In genomic region chr11:120948328-120948727, GRCm38 (mm10) we compare ENCODE assay signal across 8 mouse cellular contexts. TPM values are rescaled to one million over a fixed set of nuclear protein-coding genes. Genes with fewer than 3 reads are reported as not detected.
DNase-seq lines count a peak whose midpoint lies in the region; ATAC-seq lines count a peak whose summit lies in the region.

TSS of gene Slc16a3 (plus strand) at chr11:120948480.

- H3K36me3 ChIP-seq in lung, embryonic 15.5 days, result no peaks in the 10 kb centered on the region
- no peaks in the 10 kb centered on the region for H3K36me3 ChIP-seq in embryonic facial prominence, embryonic 15.5 days
- H3K36me3 ChIP-seq in midbrain, embryonic 11.5 days (ENCODE audit: control insufficient read depth, insufficient read depth, low read length), result no peaks in the 10 kb centered on the region

- H3K9me3 ChIP-seq in lung, embryonic 15.5 days, result no peaks in the 10 kb centered on the region
- H3K9me3 ChIP-seq in embryonic facial prominence, embryonic 15.5 days (replicated peaks), result no peaks in the 10 kb centered on the region
- no peaks in the 10 kb centered on the region for H3K9me3 ChIP-seq in midbrain, embryonic 11.5 days (ENCODE audit: control insufficient read depth, low read length)

- no peak for ATAC-seq in lung, embryonic 15.5 days (ENCODE audit: borderline replicate concordance, extremely low read depth, low FRiP score, low TSS enrichment)
- ATAC-seq in embryonic facial prominence, embryonic 15.5 days (ENCODE audit: insufficient number of reproducible peaks, low FRiP score, low TSS enrichment, low read depth), result no peak
- no peak for ATAC-seq in midbrain, embryonic 11.5 days (ENCODE audit: low FRiP score)

- peak within 1 kb of the TSS; percentile 54 for H3K4me3 ChIP-seq in lung, embryonic 15.5 days
- H3K4me3 ChIP-seq in embryonic facial prominence, embryonic 15.5 days (replicated peaks), result peak within 1 kb of the TSS; percentile 58
- H3K4me3 ChIP-seq in midbrain, embryonic 11.5 days (ENCODE audit: low read depth, low read length), result peak within 1 kb of the TSS; percentile 46

- DNase-seq in lung, postnatal 14 days, result no peak
- DNase-seq in induced T-regulatory cell, adult 2 months (ENCODE audit: low read depth), result peak; percentile 54
- no peak for DNase-seq in midbrain, embryonic 11.5 days (ENCODE audit: low spot score, missing footprints)
- DNase-seq in c-Kit-positive CD71-positive TER-119-positive erythroid progenitor cells, embryonic 14.5 days (ENCODE audit: low spot score), result no peak
- DNase-seq in cerebellum, postnatal 36 days, result no peak
- DNase-seq in spleen, adult 18-20 months, result no peak

- peak within 1 kb of the TSS; percentile 87 for H3K4me2 ChIP-seq in lung, embryonic 15.5 days
- peak within 1 kb of the TSS; percentile 79 for H3K4me2 ChIP-seq in embryonic facial prominence, embryonic 15.5 days (replicated peaks)
- H3K4me2 ChIP-seq in midbrain, embryonic 11.5 days, result peak within 1 kb of the TSS; percentile 66

- peak within 1 kb of the TSS; percentile 49 for H3K27ac ChIP-seq in lung, embryonic 15.5 days
- H3K27ac ChIP-seq in embryonic facial prominence, embryonic 15.5 days (replicated peaks), result peak within 1 kb of the TSS; percentile 40; the same call in 1 of the 2 replicates
- H3K27ac ChIP-seq in midbrain, embryonic 11.5 days (ENCODE audit: low read depth, low read length), result no peak within 1 kb of the TSS

- WGBS in lung, embryonic 15.5 days, result 17% methylated on average over 12 of the region's 12 CpGs
- 20% methylated on average over 12 of the region's 12 CpGs for WGBS in embryonic facial prominence, embryonic 15.5 days
- 42% methylated on average over 12 of the region's 12 CpGs for WGBS in midbrain, embryonic 11.5 days

- H3K9ac ChIP-seq in lung, embryonic 15.5 days, result peak within 1 kb of the TSS; percentile 50
- H3K9ac ChIP-seq in embryonic facial prominence, embryonic 15.5 days, result peak within 1 kb of the TSS; percentile 18
- peak within 1 kb of the TSS; percentile 65 for H3K9ac ChIP-seq in midbrain, embryonic 11.5 days (ENCODE audit: low read length)

- 0 out of 2 replicates have a peak, but pooled peaks cover 7% of the 10 kb centered on the region for H3K27me3 ChIP-seq in lung, embryonic 15.5 days
- peaks cover 13% of the 10 kb centered on the region; the same call in 1 of the 2 replicates for H3K27me3 ChIP-seq in embryonic facial prominence, embryonic 15.5 days
- H3K27me3 ChIP-seq in midbrain, embryonic 11.5 days (ENCODE audit: control insufficient read depth, insufficient read depth, low read length), result peaks cover 3% of the 10 kb centered on the region; the same call in 1 of the 2 replicates

- peaks cover 40% of the 10 kb centered on the region for H3K4me1 ChIP-seq in lung, embryonic 15.5 days
- H3K4me1 ChIP-seq in embryonic facial prominence, embryonic 15.5 days, result peaks cover 46% of the 10 kb centered on the region
- peaks cover 30% of the 10 kb centered on the region for H3K4me1 ChIP-seq in midbrain, embryonic 11.5 days (ENCODE audit: control insufficient read depth, insufficient read depth, low read length)

RNA-seq across cellular contexts. Expression of gene Slc16a3, which starts in this region (rescaled TPM):
- 67.1 and 73.0 TPM in 2 replicates for polyA plus RNA-seq in lung, embryonic 15.5 days (2015; fragmentation: Nextera tagmentation; extraction: Ambion mirVana)
- polyA plus RNA-seq in embryonic facial prominence, embryonic 15.5 days (2015; fragmentation: Nextera tagmentation; extraction: Ambion mirVana), result 67.2 and 72.2 TPM in 2 replicates
- 24.1 and 30.4 TPM in 2 replicates for polyA plus RNA-seq in midbrain, embryonic 11.5 days (2014; fragmentation: Nextera tagmentation; extraction: Ambion mirVana)
